Mouse (Mus musculus) lung, adult 2 months (tissue): Measurements from ENCODE around the gene Sh2b1.

Source experiments
- CTCF ChIP-seq: fragments of 200-500 bp; IDR thresholded peaks from 2 replicates; pipeline ENCODE4 v1.5.1; 2011; ENCODE audit warnings: mild to moderate bottlenecking, low read length, control low read depth; ENCODE audit not compliant: insufficient read depth
- POLR2A ChIP-seq: fragments of 200-500 bp; IDR thresholded peaks from 2 replicates; pipeline ENCODE4 v1.6.1; 2011; ENCODE audit warnings: low read depth, mild to moderate bottlenecking, control low read depth, low read length, borderline replicate concordance; ENCODE audit errors: extremely low read depth

DNA sequence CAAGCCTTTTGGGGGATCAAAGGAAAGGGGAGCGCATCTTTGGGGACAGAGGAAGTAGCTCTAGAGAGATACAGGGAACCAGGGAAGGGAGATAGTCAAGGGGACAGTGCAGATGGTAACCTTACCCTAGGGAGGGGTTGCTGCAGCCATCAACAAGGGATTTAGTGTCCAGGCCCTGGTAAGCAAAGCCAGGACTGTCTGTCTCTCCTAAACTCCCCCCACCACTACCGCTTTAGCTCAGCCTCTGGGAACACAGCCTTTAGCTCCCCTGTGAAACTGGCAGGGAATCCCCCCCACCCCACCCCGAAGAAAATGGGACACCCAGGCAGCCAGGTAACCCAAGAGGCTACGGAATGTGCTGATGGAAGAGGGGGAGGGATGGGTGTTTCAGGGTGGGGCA, 11.7 kb downstream of the Sh2b1 start:
- TF ChIP-seq CTCF (no peak), POLR2A (no peak)
